Mouse (Mus musculus): Measurements from ENCODE around the gene Prpf6.

Prpf6 gene

DNA sequence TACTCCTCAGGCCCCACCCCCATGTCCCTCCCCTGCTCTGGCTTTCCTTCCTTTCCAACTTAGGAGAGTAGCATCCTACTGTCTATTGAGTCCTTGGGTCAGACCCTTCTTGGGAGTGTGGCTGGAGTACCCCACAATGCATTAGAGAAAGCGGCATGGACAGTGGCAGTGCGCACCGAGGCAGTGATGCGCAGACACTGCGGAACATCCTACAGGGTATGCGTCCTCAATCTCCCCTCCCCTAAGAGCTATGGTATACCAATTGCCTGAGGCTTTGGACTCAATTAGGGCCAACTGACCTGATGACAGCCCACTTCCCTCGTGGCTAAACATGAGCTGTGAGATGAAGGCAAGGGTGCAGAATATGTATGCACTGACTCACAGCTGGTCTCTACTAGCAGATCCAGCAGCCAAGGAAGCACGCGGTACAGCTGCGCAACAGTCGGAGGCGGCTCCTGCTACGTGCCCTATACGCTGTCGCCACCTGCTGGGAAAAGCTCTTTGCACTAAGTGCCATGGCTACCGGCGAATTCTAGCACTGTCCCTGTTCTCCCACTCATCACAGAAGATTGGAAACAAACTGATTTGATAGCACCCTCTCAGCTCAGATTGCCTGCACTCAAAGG, 67.4 kb downstream of the Prpf6 start:
- DNase-seq, result peak in 1 of 2 experiments; percentile 48

DNA sequence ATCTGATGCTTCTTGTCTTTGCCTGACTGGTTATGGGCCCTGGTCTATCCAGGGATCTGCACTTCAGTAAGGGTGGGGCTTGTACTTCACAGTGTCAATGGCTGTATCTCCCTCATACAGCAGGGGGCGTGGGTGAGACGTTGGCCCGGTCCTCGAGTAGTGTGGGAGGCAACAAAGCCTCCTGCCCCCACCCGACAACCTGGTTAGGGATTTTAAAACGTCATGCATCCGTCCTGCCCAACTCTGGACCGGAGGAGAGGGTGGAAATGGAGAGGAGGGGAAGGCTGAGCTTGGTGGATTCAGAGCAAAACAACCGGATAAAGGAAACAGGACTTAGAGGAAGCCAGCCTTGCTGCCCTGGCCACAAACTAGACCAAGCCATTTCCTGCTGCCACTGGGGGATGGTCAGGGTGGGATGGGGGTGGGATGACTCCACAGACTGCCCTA, 68.0 kb downstream of the Prpf6 start:
- peak; percentile 79 to 88 for DNase-seq

DNA sequence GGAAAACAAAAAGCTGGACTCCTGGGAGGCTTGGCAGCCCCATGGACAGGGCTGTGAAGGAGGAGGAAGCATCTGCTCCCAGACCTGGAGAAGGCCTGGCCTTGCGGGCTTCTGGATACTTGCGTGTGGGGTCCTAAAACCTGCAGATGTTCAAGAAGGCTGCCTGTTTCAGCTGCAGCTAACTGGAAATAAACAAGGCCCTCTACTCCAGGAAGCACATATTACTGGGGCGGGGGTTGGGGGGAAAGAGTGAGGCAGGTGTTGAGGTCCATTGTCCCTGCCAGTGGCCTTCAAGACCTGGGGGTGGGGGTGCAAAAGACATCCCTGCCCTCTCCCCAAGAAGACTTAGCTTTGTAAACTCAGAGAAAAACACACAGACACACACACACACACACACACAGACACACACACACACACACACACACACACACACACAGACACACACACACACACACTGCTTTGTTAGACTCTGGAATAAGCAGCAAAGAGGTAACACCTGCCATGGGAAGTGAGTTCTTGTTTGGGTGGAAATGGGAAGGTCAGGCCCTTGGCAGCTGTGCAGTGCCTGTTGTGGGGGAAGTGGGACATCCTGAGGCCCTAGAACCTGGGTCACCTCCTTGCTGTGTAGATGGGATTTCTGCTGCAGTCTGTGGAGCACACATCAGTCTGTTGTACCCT, 71.1 kb downstream of the Prpf6 start:
- DNase-seq, result no peak

DNA sequence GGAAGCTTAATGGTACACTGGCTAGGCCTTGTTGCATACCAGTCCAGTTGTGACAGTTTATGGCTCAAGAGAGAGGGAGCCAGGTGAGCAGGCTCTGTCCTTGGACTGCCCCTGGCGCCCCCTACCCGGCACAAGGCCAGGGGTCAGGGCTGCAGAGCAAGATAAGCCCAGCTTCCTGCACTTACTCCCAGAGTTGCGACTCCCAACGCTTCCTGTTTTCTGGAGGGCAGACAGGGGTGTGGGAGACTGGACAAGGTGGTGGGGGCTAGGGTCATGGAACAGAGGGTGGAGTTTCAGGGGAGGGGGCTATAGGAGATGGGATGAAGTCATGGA, 71.6 kb downstream of the Prpf6 start:
- no peak for DNase-seq

DNA sequence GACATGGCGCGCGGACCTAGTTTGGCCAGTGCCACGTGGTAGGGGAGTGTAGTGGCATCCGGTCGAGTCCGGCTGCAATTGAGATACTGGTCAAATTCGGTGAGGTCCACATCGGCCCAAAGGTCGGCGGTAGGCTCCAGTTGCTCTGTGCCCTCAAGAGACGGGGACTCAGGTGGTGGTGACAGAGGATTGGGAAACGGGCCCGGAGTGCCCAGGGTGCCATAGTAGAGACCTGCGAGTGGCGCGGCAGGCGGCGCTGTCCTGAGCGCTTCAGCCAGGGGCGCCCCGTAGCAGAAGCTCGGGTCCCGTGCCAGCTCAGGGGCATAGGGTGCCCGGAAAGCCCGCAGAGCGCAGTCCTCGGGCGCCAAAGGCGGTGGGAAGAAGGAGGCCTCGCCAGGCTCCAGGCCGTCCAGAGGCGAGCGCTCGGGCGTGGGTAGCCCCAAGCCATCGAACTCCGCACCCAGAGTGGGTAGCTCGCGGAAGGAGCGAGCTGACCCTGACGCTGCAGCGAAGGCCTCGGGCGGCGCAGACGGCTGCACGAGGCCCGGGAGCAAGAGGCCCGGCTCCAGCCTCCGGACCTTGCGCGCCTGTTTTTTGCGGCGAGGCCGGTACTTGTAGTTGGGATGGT, 78.7 kb downstream of the Prpf6 start:
- DNase-seq, result no peak

DNA sequence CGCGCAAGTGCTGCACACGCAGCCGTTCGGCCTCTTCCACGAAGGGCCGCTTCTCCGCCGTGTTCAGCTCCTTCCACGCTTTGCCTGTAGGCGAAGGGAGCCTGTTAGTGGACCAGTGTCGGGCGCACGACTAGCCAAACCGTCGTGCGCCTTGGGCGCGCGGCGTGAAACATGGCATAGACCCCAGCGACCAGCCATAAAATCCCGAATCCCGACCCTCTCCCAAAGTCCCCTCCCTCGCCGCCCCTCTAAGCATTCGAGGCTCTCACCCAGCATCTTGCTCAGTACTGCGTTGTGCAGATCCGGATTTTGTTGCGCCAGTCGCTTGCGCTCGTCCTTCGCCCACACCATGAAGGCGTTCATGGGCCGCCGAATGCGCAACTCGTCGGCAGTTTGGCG, 79.2 kb downstream of the Prpf6 start:
- DNase-seq, result no peak

DNA sequence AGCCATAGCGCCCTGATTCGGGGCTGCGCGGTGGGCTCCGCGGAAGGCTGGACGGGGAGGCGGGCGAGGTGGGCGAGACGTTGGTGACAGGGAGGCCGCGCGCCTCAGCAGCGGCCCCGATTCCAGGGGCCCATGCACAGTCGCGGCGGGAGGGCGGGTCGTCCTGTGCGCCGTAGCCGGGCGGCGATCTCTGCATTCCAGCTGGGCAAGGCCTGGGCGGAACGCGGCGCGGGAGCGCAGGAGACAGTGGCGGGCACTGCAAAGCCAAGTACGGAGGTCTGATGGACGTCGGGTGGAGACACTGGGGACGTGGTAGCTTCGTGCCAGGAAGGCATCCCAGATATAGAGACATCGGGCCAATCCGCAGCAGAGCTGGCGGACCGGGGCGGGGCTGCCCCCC, 79.7 kb downstream of the Prpf6 start, which contains the start of gene Sox18:
TSS of gene Sox18 (minus strand) at position 315 of the 400 bp plus-strand sequence.
- no peak for DNase-seq

DNA sequence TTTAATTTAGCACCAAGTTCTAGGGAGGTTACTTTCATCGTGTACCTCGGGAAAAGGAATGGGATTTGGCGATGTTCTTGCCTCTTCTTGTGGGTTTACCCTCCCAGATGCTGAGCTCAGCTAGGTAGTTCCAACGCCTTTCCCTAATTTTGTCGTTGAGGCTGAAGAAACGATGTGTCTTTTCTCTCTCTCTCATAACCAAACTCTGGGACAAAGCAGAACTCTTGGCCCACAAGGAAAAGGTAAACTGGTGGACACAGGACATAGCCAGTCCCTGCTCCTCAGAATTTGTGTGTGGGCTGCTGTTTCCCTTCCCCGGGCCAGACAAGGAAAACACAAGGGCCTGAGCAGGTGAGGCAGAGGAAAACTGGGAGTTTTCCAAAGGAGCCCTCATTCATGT, 80.3 kb downstream of the Prpf6 start:
- DNase-seq, result no peak

DNA sequence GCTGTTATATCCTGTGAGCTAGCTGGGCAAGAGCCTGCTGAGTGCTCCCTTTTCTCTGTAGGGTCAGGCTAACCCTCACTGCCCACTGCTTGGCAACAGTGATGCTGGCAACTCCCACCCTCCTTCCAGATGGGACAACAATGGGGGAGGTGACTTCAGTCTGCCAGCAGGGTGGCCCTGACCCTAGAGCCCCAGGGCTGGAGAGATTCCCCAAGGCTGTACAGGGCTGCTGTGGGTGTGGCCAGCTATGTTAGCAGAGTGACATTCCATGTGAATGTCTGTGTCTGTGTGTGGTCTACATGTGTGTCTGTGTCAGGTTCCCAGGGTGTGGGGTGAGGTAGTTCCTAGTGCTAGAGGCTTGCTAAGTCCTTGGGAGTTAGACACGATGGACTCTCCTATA, 81.8 kb downstream of the Prpf6 start:
- DNase-seq, result no peak

DNA sequence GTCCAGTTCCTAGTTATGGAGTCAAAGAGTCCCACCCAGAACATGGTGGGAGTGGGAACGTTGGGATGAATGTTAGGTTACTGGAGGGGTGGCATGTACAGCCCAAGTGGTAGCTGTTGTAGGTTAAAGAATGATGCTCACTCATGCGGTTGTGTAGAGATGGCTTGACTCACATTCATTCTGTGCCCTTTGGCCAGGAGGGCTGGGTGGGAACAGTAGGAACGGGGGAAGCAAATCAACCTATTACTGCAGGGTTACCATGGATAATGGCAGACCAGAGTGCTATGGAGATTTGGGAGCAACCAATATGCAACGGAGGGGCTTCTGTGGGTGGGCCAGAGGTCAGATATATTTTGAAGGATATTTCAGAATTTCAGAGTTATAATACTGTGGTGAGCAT, 83.3 kb downstream of the Prpf6 start:
- DNase-seq, result no peak

DNA sequence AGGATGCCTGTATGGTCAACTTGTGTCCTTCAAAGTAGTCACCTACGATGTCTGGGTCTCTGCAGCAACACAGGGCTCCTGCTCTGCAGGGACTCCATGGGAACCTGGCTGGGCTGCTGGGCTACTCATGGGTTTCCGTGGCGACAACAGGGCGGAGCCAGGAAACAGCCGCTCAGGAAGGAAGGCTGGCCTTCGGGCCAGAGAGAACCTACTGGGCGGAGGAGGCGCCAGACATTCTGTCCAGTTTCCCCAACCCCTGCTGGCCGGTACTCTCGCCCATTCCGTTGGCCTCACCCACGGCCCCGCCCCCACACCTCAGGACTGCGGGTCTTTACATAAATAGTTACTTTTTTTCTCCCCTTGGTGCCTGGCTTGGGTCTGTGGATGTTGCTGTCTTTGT, 83.8 kb downstream of the Prpf6 start:
- peak; percentile 44 to 64 for DNase-seq

DNA sequence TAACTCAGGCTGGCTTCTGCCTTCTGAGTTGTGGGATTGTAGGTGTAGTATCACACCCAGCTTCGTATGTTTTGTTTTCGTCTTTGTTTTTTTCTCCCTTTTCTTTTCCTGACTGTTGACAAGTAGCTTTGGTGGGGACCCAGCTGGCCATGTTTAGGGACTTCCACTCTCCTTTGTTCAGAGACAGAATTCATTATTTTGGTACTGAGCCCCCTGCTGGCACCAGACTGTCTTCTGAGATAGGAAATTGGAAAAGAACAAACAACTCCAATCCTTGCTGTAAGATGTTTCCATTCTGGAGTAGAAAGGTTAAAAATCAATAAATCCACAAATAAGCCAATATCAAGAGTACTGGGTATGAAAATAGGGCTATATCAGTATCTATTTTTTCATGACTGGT, 84.8 kb downstream of the Prpf6 start:
- no peak for DNase-seq

DNA sequence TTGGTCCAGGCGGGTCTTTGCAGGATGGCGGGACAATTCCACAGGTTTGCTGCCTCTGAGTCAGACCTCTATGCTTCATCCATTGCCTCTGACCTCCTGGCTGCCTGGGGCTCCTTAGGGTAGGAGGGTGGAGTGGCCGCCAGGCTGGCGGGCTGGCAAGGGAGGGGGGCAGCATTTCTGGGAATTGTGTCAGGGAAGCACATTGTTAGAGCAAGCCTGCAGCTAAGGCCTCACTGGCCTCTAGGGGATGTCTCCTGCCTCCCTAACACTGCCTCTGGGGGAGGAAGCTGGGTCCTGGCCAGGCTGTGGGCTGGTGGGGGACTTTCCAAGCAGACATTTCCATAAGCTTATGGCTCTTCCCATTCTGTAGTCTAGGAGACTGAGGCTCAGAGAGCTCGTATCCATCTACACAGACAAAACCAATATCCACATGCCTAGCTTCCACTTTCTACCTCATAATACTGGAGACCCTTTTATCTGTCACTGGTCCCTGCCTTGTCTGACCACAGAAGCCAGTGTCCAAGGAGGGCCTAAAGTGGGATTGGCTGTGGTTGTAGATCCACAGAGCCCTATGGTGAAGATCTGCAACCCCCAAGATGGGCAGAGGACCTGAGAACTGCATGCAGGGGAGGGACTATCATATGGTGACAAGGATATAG, 85.6 kb downstream of the Prpf6 start:
- DNase-seq, result no peak

DNA sequence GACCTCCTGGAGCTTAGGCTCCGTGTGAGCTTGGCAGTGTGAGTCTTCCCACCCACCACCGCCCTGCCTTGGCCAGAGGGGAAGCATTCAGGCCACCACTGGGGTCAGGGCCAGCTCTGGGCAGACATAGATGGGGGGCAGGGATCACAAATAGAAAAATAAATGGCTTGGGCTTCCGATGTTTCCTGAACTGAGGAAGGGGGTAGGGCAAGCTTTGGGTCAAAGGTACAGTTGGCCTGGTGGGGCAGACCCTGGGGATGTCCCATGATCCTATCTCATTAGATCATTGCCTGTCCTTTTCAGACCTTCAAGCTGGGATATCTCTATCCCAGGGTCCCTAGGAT, 86.1 kb downstream of the Prpf6 start:
- no peak for DNase-seq

DNA sequence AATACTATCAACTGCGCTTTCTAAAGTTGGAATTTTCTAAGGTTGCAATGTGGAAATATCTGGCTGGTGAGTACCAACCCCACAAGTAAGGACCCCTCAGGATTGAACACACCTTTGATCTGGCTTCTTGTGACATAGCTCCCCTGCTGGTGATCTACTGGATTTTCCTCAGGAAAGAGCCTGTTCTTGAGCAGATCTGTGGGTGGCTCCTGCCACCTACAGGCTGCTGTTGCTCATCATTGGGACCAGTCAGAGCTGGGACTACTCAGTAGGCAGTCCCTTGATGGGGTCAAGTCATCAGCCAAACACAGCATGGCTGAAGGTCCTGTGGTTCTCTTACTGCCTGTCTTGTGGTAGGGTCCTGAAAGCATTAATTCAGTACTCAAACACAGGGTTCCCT, 87.1 kb downstream of the Prpf6 start:
- peak; percentile 63 to 75 for DNase-seq

DNA sequence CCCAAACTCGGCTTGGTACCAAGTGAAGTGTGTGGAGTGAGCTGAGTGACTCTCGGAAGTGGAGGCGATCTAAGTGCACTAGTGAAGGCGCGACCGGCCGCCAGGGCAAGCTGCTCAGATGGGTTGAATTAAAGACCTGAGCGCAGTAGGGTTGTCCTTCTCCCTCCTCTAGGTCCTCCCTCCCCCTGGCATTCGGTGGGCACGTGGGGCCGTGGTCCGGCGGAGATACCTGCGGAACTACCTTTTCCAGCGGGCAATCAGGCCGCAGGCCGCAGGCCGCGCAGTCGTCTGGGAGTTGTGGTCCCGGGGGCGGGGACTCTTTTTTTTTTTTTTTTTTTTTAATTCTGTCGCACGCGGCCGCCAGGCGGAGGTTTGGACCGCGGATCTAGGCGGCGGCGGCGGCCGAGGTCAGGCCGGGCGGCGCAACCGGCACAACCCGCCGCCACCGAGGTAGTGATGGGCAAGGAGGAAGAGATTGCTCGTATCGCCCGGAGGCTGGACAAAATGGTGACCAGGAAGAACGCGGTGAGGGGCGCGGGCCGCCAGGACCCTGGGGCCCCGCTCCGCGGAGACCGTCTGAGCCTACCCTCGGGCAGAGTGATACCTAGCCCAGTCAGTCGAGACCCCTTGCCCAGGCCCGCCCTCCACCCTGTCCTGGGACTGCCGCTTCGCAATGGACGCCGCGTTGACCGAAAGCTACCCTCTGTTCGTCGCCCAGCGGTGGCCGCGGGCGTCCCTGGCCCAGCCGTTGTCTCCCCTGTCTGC, 88.5 kb downstream of the Prpf6 start, which contains the start of gene Tcea2:
TSS of gene Tcea2 (plus strand) at position 360 of the 765 bp plus-strand sequence.
- DNase-seq, result peak; percentile 85 to 89

DNA sequence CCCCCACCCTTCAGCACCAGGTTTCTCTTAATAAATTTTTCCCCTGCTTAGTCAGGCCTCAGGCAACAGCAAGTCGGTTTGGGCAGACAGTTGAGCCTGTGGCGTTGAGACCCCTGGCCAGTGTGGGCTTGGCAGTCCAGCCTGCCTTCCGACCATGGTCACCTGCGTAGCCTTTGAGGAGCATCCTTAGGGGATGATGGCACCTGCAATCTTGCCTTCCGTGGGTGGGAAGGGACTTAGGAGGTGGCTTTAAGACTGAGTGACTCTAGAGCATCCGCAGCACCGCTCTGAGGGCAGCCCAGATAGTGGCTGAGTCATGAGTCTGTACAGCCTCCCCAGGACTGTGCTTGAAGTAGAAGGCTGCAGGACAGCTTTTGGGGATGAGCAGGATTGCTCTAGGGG, 89.0 kb downstream of the Prpf6 start:
- DNase-seq, result peak; percentile 57 to 62

DNA sequence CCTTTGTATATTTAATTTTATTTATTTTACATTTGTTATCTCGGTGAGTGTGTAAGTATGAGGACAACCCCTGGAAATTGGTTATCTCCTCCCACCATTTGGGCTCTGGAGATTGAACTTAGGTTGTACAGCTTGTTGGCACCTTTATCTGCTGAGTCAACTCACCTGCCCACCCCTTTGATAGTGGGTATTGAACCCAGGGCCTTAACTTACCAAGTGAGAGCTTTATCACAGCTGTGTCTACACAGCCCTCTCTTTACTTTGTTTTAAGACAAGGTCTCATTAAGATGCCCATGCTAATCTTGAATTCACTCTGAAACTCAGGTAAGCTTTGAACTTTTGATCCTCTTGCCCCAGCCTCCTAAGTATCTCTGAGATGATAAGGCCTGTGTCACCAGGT, 90.3 kb downstream of the Prpf6 start:
- DNase-seq, result no peak

DNA sequence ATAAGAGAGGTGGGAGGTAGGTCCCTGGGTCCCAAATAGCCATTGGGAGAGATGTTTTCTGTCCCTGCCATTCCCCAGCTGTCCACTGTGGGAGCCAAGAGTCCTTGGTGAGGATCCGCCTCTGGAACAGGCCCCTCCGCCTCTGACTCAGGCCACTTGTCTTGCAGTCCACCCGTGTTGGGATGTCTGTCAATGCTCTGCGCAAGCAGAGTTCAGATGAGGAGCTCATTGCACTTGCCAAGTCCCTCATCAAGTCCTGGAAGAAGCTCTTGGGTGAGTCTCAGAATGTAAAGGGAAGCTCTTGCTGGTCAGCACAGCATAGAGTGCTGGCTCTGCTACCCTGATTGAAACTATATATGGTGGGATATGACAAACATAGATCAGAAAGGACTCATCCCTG, 91.7 kb downstream of the Prpf6 start:
- DNase-seq, result no peak

DNA sequence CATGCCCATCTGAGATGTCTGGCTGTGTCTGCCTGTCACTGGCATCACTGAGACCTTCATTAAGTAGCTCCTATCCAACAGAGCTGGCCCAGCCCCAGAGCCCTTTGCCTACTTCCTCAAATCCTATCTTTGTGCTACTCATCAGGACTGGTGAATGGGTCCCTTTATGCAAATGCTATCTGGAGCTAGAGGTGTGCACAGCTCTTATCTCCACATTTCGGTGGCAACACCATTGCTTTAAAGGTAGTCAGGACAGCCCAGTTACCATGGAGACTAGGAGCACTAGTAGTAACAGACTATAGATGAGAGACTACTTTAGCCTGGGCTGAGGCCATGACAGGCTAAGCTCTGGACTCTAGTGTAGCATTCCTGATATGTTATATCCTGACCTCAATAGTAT, 93.0 kb downstream of the Prpf6 start:
- DNase-seq, result no peak

DNA sequence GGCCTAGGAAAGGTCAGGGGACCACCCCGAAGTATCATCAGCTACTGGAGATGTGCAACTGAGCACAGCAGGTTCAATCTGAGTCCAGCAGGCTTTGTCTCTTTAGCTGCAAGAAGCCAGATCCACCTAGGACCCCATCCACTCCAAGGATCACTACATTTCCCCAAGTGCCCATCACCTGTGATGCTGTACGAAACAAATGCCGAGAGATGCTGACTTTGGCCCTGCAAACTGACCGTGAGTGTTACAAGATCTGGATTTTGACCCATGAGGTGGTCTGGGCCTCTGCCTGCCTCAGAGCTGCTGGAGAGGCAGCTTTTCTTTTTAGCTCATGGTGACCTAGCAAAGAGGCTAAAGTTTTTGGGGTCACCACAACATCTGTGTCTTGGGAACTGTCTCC, 94.0 kb downstream of the Prpf6 start:
- DNase-seq, result no peak

DNA sequence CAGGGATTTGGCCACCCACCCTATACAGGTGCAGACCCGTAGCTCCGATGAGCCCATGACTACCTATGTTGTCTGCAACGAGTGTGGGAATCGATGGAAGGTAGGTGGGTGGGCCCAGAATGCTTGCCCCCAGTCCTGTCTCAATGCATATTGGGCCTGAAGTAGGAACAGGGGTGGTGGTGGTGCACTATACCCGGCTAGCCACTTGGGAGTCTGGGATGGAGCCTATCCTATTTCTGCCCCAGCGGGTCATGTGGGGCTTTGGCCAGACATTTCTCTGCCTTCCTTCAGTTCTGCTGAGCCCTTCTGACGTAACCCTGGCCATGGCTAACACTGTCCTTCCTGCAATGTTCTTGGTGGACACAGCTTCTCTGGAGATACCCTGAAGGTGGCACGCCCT, 95.9 kb downstream of the Prpf6 start:
- peak in 1 of 2 experiments; percentile 3 for DNase-seq
